Mouse (Mus musculus): Measurements from ENCODE around the gene Pld4. TPM values are rescaled to one million over a fixed set of nuclear protein-coding genes. Genes with fewer than 3 reads are reported as not detected.
"Not testable (repeated sequence)": the region's sequence is repeated elsewhere in the genome, so short reads cannot be mapped to it uniquely, and the experiment has no call there.

The Pld4 gene
- polyA plus RNA-seq, 1 experiment from 2014 or later: 4.0 TPM

GRCm38 (mm10) chr12:112810092-112810885 lies 49.8 kb downstream of the Pld4 start:
- Histone ChIP-seq H3K27me3 (replicated peaks; ENCODE audit: control insufficient read depth, insufficient read depth, low read length) (no peaks in the 10 kb centered on the region), H3K4me1 (replicated peaks; ENCODE audit: control insufficient read depth, insufficient read depth, low read length) (peaks cover 15% of the 10 kb centered on the region), H3K4me2 (ENCODE audit: low read length) (no peak overlapping the region), H3K9ac (replicated peaks; ENCODE audit: low read depth, low read length) (no peak overlapping the region), H3K27ac (ENCODE audit: low read length) (no peak overlapping the region), H3K9me3 (ENCODE audit: control insufficient read depth, low read length) (no peaks in the 10 kb centered on the region), H3K4me3 (replicated peaks; ENCODE audit: low read length) (no peak overlapping the region), H3K36me3 (ENCODE audit: control insufficient read depth, insufficient read depth) (no peaks in the 10 kb centered on the region)
- no peak for ATAC-seq
- WGBS: 64% methylated on average over 19 of the region's 19 CpGs

- no peak for ATAC-seq
Measured at GRCm38 (mm10) chr12:112813370-112813769, 52.9 kb downstream of the Pld4 start.

GRCm38 (mm10) chr12:112814682-112815470 lies 54.4 kb downstream of the Pld4 start:
- H3K36me3 ChIP-seq (ENCODE audit: control insufficient read depth, insufficient read depth): peaks cover 12% of the 10 kb centered on the region
- peaks cover under 1% of the 10 kb centered on the region for H3K4me1 ChIP-seq (replicated peaks; ENCODE audit: control insufficient read depth, insufficient read depth, low read length)
- H3K27ac ChIP-seq (ENCODE audit: low read length): no peak overlapping the region
- H3K4me3 ChIP-seq (replicated peaks; ENCODE audit: low read length): no peak overlapping the region
- H3K27me3 ChIP-seq (replicated peaks; ENCODE audit: control insufficient read depth, insufficient read depth, low read length): no peaks in the 10 kb centered on the region
- H3K4me2 ChIP-seq (ENCODE audit: low read length): no peak overlapping the region
- H3K9me3 ChIP-seq (ENCODE audit: control insufficient read depth, low read length): no peaks in the 10 kb centered on the region
- ATAC-seq: no peak
- WGBS: 77% methylated on average over 14 of the region's 14 CpGs
- no peak overlapping the region for H3K9ac ChIP-seq (replicated peaks; ENCODE audit: low read depth, low read length)

More at GRCm38 (mm10) chr12:112813370-112813769, 52.9 kb downstream of the Pld4 start:
- Histone ChIP-seq H3K27ac (ENCODE audit: low read length) (no peak overlapping the region), H3K27me3 (replicated peaks; ENCODE audit: control insufficient read depth, insufficient read depth, low read length) (no peaks in the 10 kb centered on the region), H3K9ac (replicated peaks; ENCODE audit: low read depth, low read length) (no peak overlapping the region), H3K4me3 (replicated peaks; ENCODE audit: low read length) (no peak overlapping the region), H3K9me3 (ENCODE audit: control insufficient read depth, low read length) (no peaks in the 10 kb centered on the region), H3K4me1 (replicated peaks; ENCODE audit: control insufficient read depth, insufficient read depth, low read length) (peaks cover 10% of the 10 kb centered on the region), H3K36me3 (ENCODE audit: control insufficient read depth, insufficient read depth) (peaks cover 4% of the 10 kb centered on the region; the same call in 1 of the 2 replicates), H3K4me2 (ENCODE audit: low read length) (no peak overlapping the region)
- 90% methylated on average over 7 of the region's 7 CpGs for WGBS

- Histone ChIP-seq H3K36me3 (ENCODE audit: control insufficient read depth, insufficient read depth) (peaks cover 20% of the 10 kb centered on the region), H3K4me3 (replicated peaks; ENCODE audit: low read length) (no peak overlapping the region), H3K27ac (ENCODE audit: low read length) (no peak overlapping the region), H3K4me1 (replicated peaks; ENCODE audit: control insufficient read depth, insufficient read depth, low read length) (no peaks in the 10 kb centered on the region), H3K9me3 (ENCODE audit: control insufficient read depth, low read length) (no peaks in the 10 kb centered on the region), H3K27me3 (replicated peaks; ENCODE audit: control insufficient read depth, insufficient read depth, low read length) (no peaks in the 10 kb centered on the region), H3K4me2 (ENCODE audit: low read length) (no peak overlapping the region), H3K9ac (replicated peaks; ENCODE audit: low read depth, low read length) (no peak overlapping the region)
- 53% methylated on average over 4 of the region's 4 CpGs for WGBS
- no peak for ATAC-seq
Measured at GRCm38 (mm10) chr12:112816294-112816693, 55.8 kb downstream of the Pld4 start.

- H3K36me3 ChIP-seq (ENCODE audit: control insufficient read depth, insufficient read depth): peaks cover 23% of the 10 kb centered on the region
- 86% methylated on average over 7 of the region's 7 CpGs for WGBS
- ATAC-seq; H3K9ac ChIP-seq (replicated peaks; ENCODE audit: low read depth, low read length); H3K4me1 ChIP-seq (replicated peaks; ENCODE audit: control insufficient read depth, insufficient read depth, low read length); H3K27me3 ChIP-seq (replicated peaks; ENCODE audit: control insufficient read depth, insufficient read depth, low read length); H3K9me3 ChIP-seq (ENCODE audit: control insufficient read depth, low read length); H3K27ac ChIP-seq (ENCODE audit: low read length); H3K4me2 ChIP-seq (ENCODE audit: low read length); H3K4me3 ChIP-seq (replicated peaks; ENCODE audit: low read length): not testable (repeated sequence)
Measured at GRCm38 (mm10) chr12:112816866-112817265, 56.4 kb downstream of the Pld4 start.

Small RNA genes within 50 kb of the gene (microRNA-seq; reads per million reads assigned to microRNA genes)
- 1.0 reads per million for gene Mir6940

Other genes starting within 250 kb of the Pld4 start
- gene Tmem179, start 243.9 kb upstream of the Pld4 start, polyA plus RNA-seq (2015; fragmentation: Nextera tagmentation; extraction: Ambion mirVana): 49.7 and 71.7 TPM in 2 replicates
- 2.6 TPM in 2 replicates for gene Inf2, start 171.9 kb upstream of the Pld4 start, polyA plus RNA-seq (2015; fragmentation: Nextera tagmentation; extraction: Ambion mirVana)
- 1.8 and 2.4 TPM in 2 replicates for gene Adssl1, start 140.6 kb upstream of the Pld4 start, polyA plus RNA-seq (2015; fragmentation: Nextera tagmentation; extraction: Ambion mirVana)
- 68.9 and 75.9 TPM in 2 replicates for gene Siva1, start 116.0 kb upstream of the Pld4 start, polyA plus RNA-seq (2015; fragmentation: Nextera tagmentation; extraction: Ambion mirVana)
- 56.9 and 57.1 TPM in 2 replicates for gene Akt1, start 85.8 kb upstream of the Pld4 start, polyA plus RNA-seq (2015; fragmentation: Nextera tagmentation; extraction: Ambion mirVana)
- gene Zbtb42, start 81.8 kb upstream of the Pld4 start, polyA plus RNA-seq (2015; fragmentation: Nextera tagmentation; extraction: Ambion mirVana): 0.65 and 0.92 TPM in 2 replicates
- gene Cep170b, start 40.2 kb upstream of the Pld4 start, polyA plus RNA-seq (2015; fragmentation: Nextera tagmentation; extraction: Ambion mirVana): 18.8 and 22.9 TPM in 2 replicates
- 1.2 TPM in 2 replicates for gene Ahnak2, start 42.0 kb downstream of the Pld4 start, polyA plus RNA-seq (2015; fragmentation: Nextera tagmentation; extraction: Ambion mirVana)
- 14.3 and 17.3 TPM in 2 replicates for gene Clba1, start 48.3 kb downstream of the Pld4 start, polyA plus RNA-seq (2015; fragmentation: Nextera tagmentation; extraction: Ambion mirVana)
- gene Cdca4, start 68.8 kb downstream of the Pld4 start, polyA plus RNA-seq (2015; fragmentation: Nextera tagmentation; extraction: Ambion mirVana): 71.0 and 80.9 TPM in 2 replicates
- gene Gpr132, start 107.6 kb downstream of the Pld4 start, polyA plus RNA-seq (2015; fragmentation: Nextera tagmentation; extraction: Ambion mirVana): not detected in 2 replicates
- gene Jag2, start 169.1 kb downstream of the Pld4 start, polyA plus RNA-seq (2015; fragmentation: Nextera tagmentation; extraction: Ambion mirVana): 7.9 and 10.7 TPM in 2 replicates
- 53.4 and 57.0 TPM in 2 replicates for gene Nudt14, start 181.5 kb downstream of the Pld4 start, polyA plus RNA-seq (2015; fragmentation: Nextera tagmentation; extraction: Ambion mirVana)
- 41.4 and 49.7 TPM in 2 replicates for gene Btbd6, start 215.8 kb downstream of the Pld4 start, polyA plus RNA-seq (2015; fragmentation: Nextera tagmentation; extraction: Ambion mirVana)
- gene Brf1, start 240.0 kb downstream of the Pld4 start, polyA plus RNA-seq (2015; fragmentation: Nextera tagmentation; extraction: Ambion mirVana): 60.8 and 64.6 TPM in 2 replicates